Mouse (Mus musculus) cerebellum, postnatal 36 days (tissue): ENCODE data around the gene Lyve1.
A peak's percentile ranks its signal among the peaks of the same experiment; 100 is the strongest.

Experiments
- DNase-seq, 2 experiments: peaks; one replicate each; pipeline ENCODE4 v3.0.0; 2021 to 2022; ENCODE audit warnings: mixed read lengths in 2 of 2

Gene Lyve1

GRCm38 (mm10) chr7:110851541-110852203 is 11.4 kb downstream of the Lyve1 start:
- DNase-seq: no peak

- DNase-seq: no peak
Measured at GRCm38 (mm10) chr7:110848371-110848770, 14.7 kb downstream of the Lyve1 start.

- DNase-seq: no peak
Measured at GRCm38 (mm10) chr7:110847321-110847720, 15.7 kb downstream of the Lyve1 start.

- DNase-seq: peak; percentile 91 to 94
Measured at GRCm38 (mm10) chr7:110843916-110844874, 18.8 kb downstream of the Lyve1 start, which contains the start of gene Rnf141. TSS of gene Rnf141 (minus strand) at chr7:110844457.

- DNase-seq: no peak
Measured at GRCm38 (mm10) chr7:110840332-110840731, 22.7 kb downstream of the Lyve1 start.

- no peak for DNase-seq
Measured at GRCm38 (mm10) chr7:110834522-110834921, 28.5 kb downstream of the Lyve1 start.

- no peak for DNase-seq
Measured at GRCm38 (mm10) chr7:110834018-110834417, 29.0 kb downstream of the Lyve1 start.

GRCm38 (mm10) chr7:110833024-110833423 is 30.0 kb downstream of the Lyve1 start:
- DNase-seq: no peak

- DNase-seq: no peak
Measured at GRCm38 (mm10) chr7:110823995-110824953, 38.8 kb downstream of the Lyve1 start.

GRCm38 (mm10) chr7:110823593-110823992 is 39.4 kb downstream of the Lyve1 start:
- DNase-seq: no peak

- DNase-seq: no peak
Measured at GRCm38 (mm10) chr7:110823076-110823475, 40.0 kb downstream of the Lyve1 start.

GRCm38 (mm10) chr7:110822055-110822454 is 41.0 kb downstream of the Lyve1 start:
- DNase-seq: no peak

GRCm38 (mm10) chr7:110821653-110822052 is 41.4 kb downstream of the Lyve1 start:
- peak; percentile 56 to 64 for DNase-seq

GRCm38 (mm10) chr7:110821068-110821467 is 42.0 kb downstream of the Lyve1 start:
- no peak for DNase-seq

- no peak for DNase-seq
Measured at GRCm38 (mm10) chr7:110818787-110819350, 44.2 kb downstream of the Lyve1 start.

GRCm38 (mm10) chr7:110818206-110818605 is 44.8 kb downstream of the Lyve1 start:
- peak in 1 of 2 experiments; percentile 27 for DNase-seq

- DNase-seq: peak in 1 of 2 experiments; percentile 41
Measured at GRCm38 (mm10) chr7:110816037-110816436, 47.0 kb downstream of the Lyve1 start.

- no peak for DNase-seq
Measured at GRCm38 (mm10) chr7:110813983-110814382, 49.1 kb downstream of the Lyve1 start.

GRCm38 (mm10) chr7:110811529-110811928 is 51.5 kb downstream of the Lyve1 start:
- no peak for DNase-seq

- no peak for DNase-seq
Measured at GRCm38 (mm10) chr7:110810995-110811394, 52.0 kb downstream of the Lyve1 start.

- no peak for DNase-seq
Measured at GRCm38 (mm10) chr7:110809585-110810557, 53.2 kb downstream of the Lyve1 start.
